Mouse (Mus musculus): Measurements from ENCODE around the gene Pnma1. TPM values are rescaled to one million over a fixed set of nuclear protein-coding genes. Genes with fewer than 3 reads are reported as not detected.
"Not testable (repeated sequence)": the region's sequence is repeated elsewhere in the genome, so short reads cannot be mapped to it uniquely, and the experiment has no call there.

Gene Pnma1
- polyA plus RNA-seq, 1 experiment from 2014 or later = 6.5 TPM

GRCm38 (mm10) chr12:84114153-84114994, 33.9 kb downstream of the Pnma1 start, which contains the start of gene Dnal1:
Gene Dnal1, plus strand, starts transcription at chr12:84114366.
- Histone ChIP-seq H3K27me3 (no peaks in the 10 kb centered on the region), H3K27ac (replicated peaks) (peak within 1 kb of the TSS; percentile 49), H3K36me3 (no peaks in the 10 kb centered on the region), H3K4me1 (peaks cover 12% of the 10 kb centered on the region), H3K9ac (replicated peaks) (peak within 1 kb of the TSS; percentile 64), H3K4me3 (peak within 1 kb of the TSS; percentile 59), H3K4me2 (replicated peaks) (peak within 1 kb of the TSS; percentile 58), H3K9me3 (no peaks in the 10 kb centered on the region)
- WGBS = 3% methylated on average over 30 of the region's 35 CpGs
- peak; percentile 99 for ATAC-seq (replicated peaks)

GRCm38 (mm10) chr12:84113676-84114075, 34.6 kb downstream of the Pnma1 start:
- WGBS = 39% methylated on average over 6 of the region's 6 CpGs
- peak overlapping the region; percentile 58 for H3K4me2 ChIP-seq (replicated peaks)
- H3K27me3 ChIP-seq = no peaks in the 10 kb centered on the region
- no peak overlapping the region for H3K27ac ChIP-seq (replicated peaks)
- no peak overlapping the region for H3K9ac ChIP-seq (replicated peaks)
- H3K36me3 ChIP-seq = no peaks in the 10 kb centered on the region
- H3K4me1 ChIP-seq = peaks cover 12% of the 10 kb centered on the region
- 0 out of 2 replicates have a peak, but pooled peaks have one; percentile 7 for ATAC-seq (replicated peaks)
- peak overlapping the region; percentile 59 for H3K4me3 ChIP-seq
- no peaks in the 10 kb centered on the region for H3K9me3 ChIP-seq

GRCm38 (mm10) chr12:84110814-84111213, 37.5 kb downstream of the Pnma1 start:
- H3K27ac ChIP-seq (replicated peaks) = no peak overlapping the region
- H3K36me3 ChIP-seq = no peaks in the 10 kb centered on the region
- H3K9me3 ChIP-seq = no peaks in the 10 kb centered on the region
- no peak overlapping the region for H3K4me2 ChIP-seq (replicated peaks)
- ATAC-seq (replicated peaks) = no peak
- no peaks in the 10 kb centered on the region for H3K27me3 ChIP-seq
- H3K9ac ChIP-seq (replicated peaks) = no peak overlapping the region
- H3K4me1 ChIP-seq = peaks cover 12% of the 10 kb centered on the region
- 93% methylated on average over 4 of the region's 4 CpGs for WGBS
- H3K4me3 ChIP-seq = no peak overlapping the region

GRCm38 (mm10) chr12:84109924-84110323, 38.4 kb downstream of the Pnma1 start:
- Histone ChIP-seq H3K27ac (replicated peaks) (no peak overlapping the region), H3K4me3 (no peak overlapping the region), H3K27me3 (no peaks in the 10 kb centered on the region), H3K9me3 (no peaks in the 10 kb centered on the region), H3K4me2 (replicated peaks) (no peak overlapping the region), H3K4me1 (peaks cover 7% of the 10 kb centered on the region), H3K9ac (replicated peaks) (no peak overlapping the region), H3K36me3 (no peaks in the 10 kb centered on the region)
- 77% methylated on average over 1 of the region's 1 CpGs for WGBS
- ATAC-seq (replicated peaks) = no peak

- no peak overlapping the region for H3K4me3 ChIP-seq
- WGBS = 90% methylated on average over 1 of the region's 1 CpGs
- no peak overlapping the region for H3K27ac ChIP-seq (replicated peaks)
- no peaks in the 10 kb centered on the region for H3K27me3 ChIP-seq
- no peaks in the 10 kb centered on the region for H3K9me3 ChIP-seq
- no peak for ATAC-seq (replicated peaks)
- H3K4me2 ChIP-seq (replicated peaks) = no peak overlapping the region
- no peak overlapping the region for H3K9ac ChIP-seq (replicated peaks)
- no peaks in the 10 kb centered on the region for H3K36me3 ChIP-seq
- no peaks in the 10 kb centered on the region for H3K4me1 ChIP-seq
Measured at GRCm38 (mm10) chr12:84107692-84108091, 40.6 kb downstream of the Pnma1 start.

GRCm38 (mm10) chr12:84107012-84107411, 41.3 kb downstream of the Pnma1 start:
- 74% methylated on average over 3 of the region's 3 CpGs for WGBS

GRCm38 (mm10) chr12:84101493-84101845, 46.8 kb downstream of the Pnma1 start:
- peak overlapping the region; percentile 85 for H3K4me2 ChIP-seq (replicated peaks)
- ATAC-seq (replicated peaks) = no peak
- H3K27me3 ChIP-seq = no peaks in the 10 kb centered on the region
- 62% methylated on average over 2 of the region's 2 CpGs for WGBS
- no peak overlapping the region for H3K27ac ChIP-seq (replicated peaks)
- H3K36me3 ChIP-seq = no peaks in the 10 kb centered on the region
- peak overlapping the region; percentile 60 for H3K4me3 ChIP-seq
- peaks cover 4% of the 10 kb centered on the region; the same call in 1 of the 2 replicates for H3K4me1 ChIP-seq
- no peaks in the 10 kb centered on the region for H3K9me3 ChIP-seq
- H3K9ac ChIP-seq (replicated peaks) = peak overlapping the region; percentile 66

More at GRCm38 (mm10) chr12:84107012-84107411, 41.3 kb downstream of the Pnma1 start:
- no peak for ATAC-seq (replicated peaks)
- Histone ChIP-seq H3K4me1 (no peaks in the 10 kb centered on the region), H3K27me3 (no peaks in the 10 kb centered on the region), H3K27ac (replicated peaks) (no peak overlapping the region), H3K36me3 (no peaks in the 10 kb centered on the region), H3K9me3 (no peaks in the 10 kb centered on the region), H3K4me3 (no peak overlapping the region), H3K9ac (replicated peaks) (no peak overlapping the region), H3K4me2 (replicated peaks) (no peak overlapping the region)

GRCm38 (mm10) chr12:84100604-84101492, 47.4 kb downstream of the Pnma1 start, which contains the start of gene Acot6:
Gene Acot6, plus strand, starts transcription at chr12:84100654.
- not testable (repeated sequence) for H3K9me3 ChIP-seq, H3K36me3 ChIP-seq, H3K27me3 ChIP-seq, H3K4me1 ChIP-seq
- Histone ChIP-seq H3K4me3 (peak within 1 kb of the TSS; percentile 60), H3K27ac (replicated peaks) (peak within 1 kb of the TSS; percentile 46), H3K9ac (replicated peaks) (peak within 1 kb of the TSS; percentile 66), H3K4me2 (replicated peaks) (peak within 1 kb of the TSS; percentile 85)
- peak; percentile 86 for ATAC-seq (replicated peaks)
- WGBS = under 1% methylated on average over 80 of the region's 80 CpGs

- H3K4me1 ChIP-seq = peaks cover 4% of the 10 kb centered on the region; the same call in 1 of the 2 replicates
- no peaks in the 10 kb centered on the region for H3K9me3 ChIP-seq
- peak overlapping the region; percentile 85 for H3K4me2 ChIP-seq (replicated peaks)
- ATAC-seq (replicated peaks) = no peak
- 41% methylated on average over 1 of the region's 1 CpGs for WGBS
- no peaks in the 10 kb centered on the region for H3K27me3 ChIP-seq
- H3K4me3 ChIP-seq = peak overlapping the region; percentile 60; the same call in 1 of the 2 replicates
- no peak overlapping the region for H3K27ac ChIP-seq (replicated peaks)
- H3K9ac ChIP-seq (replicated peaks) = no peak overlapping the region
- H3K36me3 ChIP-seq = no peaks in the 10 kb centered on the region
Measured at GRCm38 (mm10) chr12:84100071-84100470, 48.2 kb downstream of the Pnma1 start.

- Histone ChIP-seq H3K9ac (replicated peaks) (no peak overlapping the region), H3K36me3 (no peaks in the 10 kb centered on the region), H3K4me3 (no peak overlapping the region), H3K27me3 (no peaks in the 10 kb centered on the region), H3K9me3 (no peaks in the 10 kb centered on the region), H3K4me1 (peaks cover 4% of the 10 kb centered on the region; the same call in 1 of the 2 replicates), H3K27ac (replicated peaks) (no peak overlapping the region), H3K4me2 (replicated peaks) (no peak overlapping the region)
- no peak for ATAC-seq (replicated peaks)
- 96% methylated on average over 2 of the region's 2 CpGs for WGBS
Measured at GRCm38 (mm10) chr12:84099605-84100004, 48.7 kb downstream of the Pnma1 start.

All from forebrain, embryonic 15.5 days (tissue).